Mouse (Mus musculus) Patski (cell line): ENCODE data around the gene Dnajc11. TPM values are rescaled to one million over a fixed set of nuclear protein-coding genes. Genes with fewer than 3 reads are reported as not detected.

Experiments
- ATAC-seq: fragments of 100-300 bp; one replicate; pipeline ENCODE4 v1.8.0; 2021
- CTCF ChIA-PET: fragments of 350-600 bp; sonication (Branson Sonifier 250); formaldehyde crosslinking; loops from one replicate; lab custom pipeline; 2022; ENCODE audit warnings: inconsistent platforms; lab: Charles Lee
- POLR2A ChIA-PET: fragments of 350-600 bp; sonication (Branson Sonifier 250); formaldehyde crosslinking; loops from one replicate; lab custom pipeline; 2022; ENCODE audit warnings: antibody characterized with exemption, inconsistent platforms; lab: Charles Lee
- DNase-seq: peaks from one replicate; pipeline ENCODE4 v3.0.0-alpha.2; 2011; ENCODE audit warnings: low read depth, low spot score
- H3K27me3 ChIP-seq: fragments of 371-371 bp; one replicate; pipeline ENCODE4 v1.5.1; 2021
- CTCF ChIP-seq: fragments of 100-300 bp; IDR thresholded peaks from one replicate; pipeline ENCODE4 v1.5.1; 2021
- in situ Hi-C: fragments of 300-500 bp; cut with MboI; formaldehyde crosslinking; loops from 3 replicates; pipeline ENCODE4 v1.11.1; 2018; ENCODE audit warnings: low pct_unique_long_range_greater_than_20kb, mixed read lengths
- polyA plus RNA-seq: library from polyadenylated mRNA; unstranded; gene quantifications from one replicate; pipeline ENCODE4 v1.2.3, GENCODE M21; 2021

Dnajc11 gene
- polyA plus RNA-seq, 1 experiment from 2014 or later, result 42.7 TPM

GRCm38 (mm10) chr4:152029087-152029486 lies 95.6 kb downstream of the Dnajc11 start:
- ATAC-seq (no peak), DNase-seq (no peak)
- no peaks in the 10 kb centered on the region for H3K27me3 ChIP-seq
- ChIA-PET CTCF (interaction anchor here (0.8 to 1.9 kb wide), 11 partner anchors 9 to 64 kb away, joined by 3 to 10 read pairs (median 3); partner anchors contain the start of genes Nol9 and Tas1r1), POLR2A (interaction anchor here (1.4 kb wide), 1 partner anchor 20 kb away, joined by 4 read pairs; the partner anchor contains the start of gene Klhl21)
- TF ChIP-seq CTCF, result no peak
- in situ Hi-C loops, result loop anchor here (5.0 kb wide), 1 partner anchor 47 kb away; no protein-coding TSS in a partner anchor

DNA sequence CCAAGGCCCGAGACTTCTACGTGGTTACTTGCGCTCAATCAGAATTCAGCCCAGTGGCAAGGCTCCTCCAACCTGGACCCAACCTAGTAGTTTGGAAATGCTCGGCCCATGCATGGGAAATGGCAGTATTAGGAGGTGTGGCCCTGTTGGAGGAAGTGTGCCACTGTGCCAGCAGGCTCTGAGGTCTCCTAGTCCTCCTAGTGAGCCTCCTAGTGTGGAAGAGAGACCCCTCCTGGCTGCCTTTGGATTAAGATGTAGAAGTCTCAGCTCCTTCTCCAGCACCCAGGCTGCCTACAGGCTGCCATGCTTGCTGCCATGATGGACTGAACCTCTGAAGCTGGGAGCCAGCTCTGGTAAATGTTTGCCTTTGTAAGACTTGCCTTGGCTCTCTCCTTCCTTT lies 96.5 kb downstream of the Dnajc11 start:
- CTCF ChIA-PET, result interaction anchor here (0.9 to 1.9 kb wide), 6 partner anchors 8 to 64 kb away, joined by 3 to 10 read pairs (median 3); partner anchors contain the start of genes Nol9 and Tas1r1
- ATAC-seq (no peak), DNase-seq (no peak)
- POLR2A ChIA-PET, result interaction anchor here (0.8 to 1.3 kb wide), 2 partner anchors 9 to 34 kb away, joined by 3 read pairs; partner anchors contain the start of genes Nol9 and Phf13
- TF ChIP-seq CTCF, result no peak
- in situ Hi-C loops, result loop anchor here (5.0 kb wide), 2 partner anchors 48 to 67 kb away; no protein-coding TSS in a partner anchor
- no peaks in the 10 kb centered on the region for H3K27me3 ChIP-seq

Other genes with a start within 250 kb of the Dnajc11 start
- gene Camta1, start 71.8 kb upstream of the Dnajc11 start, polyA plus RNA-seq, result 28.0 TPM
- 20.8 TPM for gene Thap3, start 55.3 kb downstream of the Dnajc11 start, polyA plus RNA-seq
- gene Phf13, start 62.6 kb downstream of the Dnajc11 start, polyA plus RNA-seq, result 18.6 TPM
- 16.6 TPM for gene Klhl21, start 75.1 kb downstream of the Dnajc11 start, polyA plus RNA-seq
- gene Zbtb48, start 94.0 kb downstream of the Dnajc11 start, polyA plus RNA-seq, result 13.7 TPM
- gene Tas1r1, start 104.9 kb downstream of the Dnajc11 start, polyA plus RNA-seq, result 0.56 TPM
- gene Nol9, start 105.6 kb downstream of the Dnajc11 start, polyA plus RNA-seq, result 19.4 TPM
- gene Plekhg5, start 138.8 kb downstream of the Dnajc11 start, polyA plus RNA-seq, result 13.0 TPM
- 1.5 TPM for gene Tnfrsf25, start 182.2 kb downstream of the Dnajc11 start, polyA plus RNA-seq
- 1.3 TPM for gene Espn, start 218.7 kb downstream of the Dnajc11 start, polyA plus RNA-seq
- gene Hes2, start 225.2 kb downstream of the Dnajc11 start, polyA plus RNA-seq, result not detected
- gene Acot7, start 244.4 kb downstream of the Dnajc11 start, polyA plus RNA-seq, result 102 TPM